Mouse (Mus musculus): Measurements from ENCODE around the gene Mybpc1. TPM values are rescaled to one million over a fixed set of nuclear protein-coding genes. Genes with fewer than 3 reads are reported as not detected.

Mybpc1 gene
- polyA plus RNA-seq (2014; fragmentation: Illumina TruSeq; extraction: RNeasy Lipid Tissue Mini Kit (QIAGEN cat#74804); ENCODE audit: low read depth, low replicate concordance) = 6.6 TPM

GRCm38 (mm10) chr10:88604943-88605342 is at the start of gene Mybpc1:
Gene Mybpc1 (minus strand): TSS chr10:88605152.

GRCm38 (mm10) chr10:88503421-88504314 is 101.3 kb downstream of the Mybpc1 start, which contains the start of gene Chpt1:
Gene Chpt1 (minus strand): TSS chr10:88504073.

Other genes with a start within 250 kb of the Mybpc1 start
- gene Dram1, start 226.1 kb downstream of the Mybpc1 start, polyA plus RNA-seq (2014; fragmentation: Illumina TruSeq; extraction: RNeasy Lipid Tissue Mini Kit (QIAGEN cat#74804); ENCODE audit: low read depth, low replicate concordance) = 28.2 TPM
- gene Gnptab, start 226.0 kb downstream of the Mybpc1 start, polyA plus RNA-seq (2014; fragmentation: Illumina TruSeq; extraction: RNeasy Lipid Tissue Mini Kit (QIAGEN cat#74804); ENCODE audit: low read depth, low replicate concordance) = 46.9 TPM
- gene Sycp3, start 145.6 kb downstream of the Mybpc1 start, polyA plus RNA-seq (2014; fragmentation: Illumina TruSeq; extraction: RNeasy Lipid Tissue Mini Kit (QIAGEN cat#74804); ENCODE audit: low read depth, low replicate concordance) = 4.9 TPM
- 1,209 TPM for gene Chpt1, start 101.1 kb downstream of the Mybpc1 start, polyA plus RNA-seq (2014; fragmentation: Illumina TruSeq; extraction: RNeasy Lipid Tissue Mini Kit (QIAGEN cat#74804); ENCODE audit: low read depth, low replicate concordance)
- gene Spic, start 79.9 kb upstream of the Mybpc1 start, polyA plus RNA-seq (2014; fragmentation: Illumina TruSeq; extraction: RNeasy Lipid Tissue Mini Kit (QIAGEN cat#74804); ENCODE audit: low read depth, low replicate concordance) = 2.9 TPM
- gene Arl1, start 125.7 kb upstream of the Mybpc1 start, polyA plus RNA-seq (2014; fragmentation: Illumina TruSeq; extraction: RNeasy Lipid Tissue Mini Kit (QIAGEN cat#74804); ENCODE audit: low read depth, low replicate concordance) = 511 TPM
- gene Utp20, start 221.7 kb upstream of the Mybpc1 start, polyA plus RNA-seq (2014; fragmentation: Illumina TruSeq; extraction: RNeasy Lipid Tissue Mini Kit (QIAGEN cat#74804); ENCODE audit: low read depth, low replicate concordance) = 32.5 TPM

Data from adrenal gland, adult 10 weeks (tissue).